Mouse (Mus musculus) frontal cortex, postnatal 10 days (tissue): ENCODE data around the gene Ctnnbip1.

Experiments
- DNase-seq, 2 experiments: peaks; one replicate each; pipeline ENCODE4 v3.0.0; 2022; ENCODE audit warnings: low spot score in 2 of 2, mixed read lengths in 1 of 2

Gene Ctnnbip1

DNA sequence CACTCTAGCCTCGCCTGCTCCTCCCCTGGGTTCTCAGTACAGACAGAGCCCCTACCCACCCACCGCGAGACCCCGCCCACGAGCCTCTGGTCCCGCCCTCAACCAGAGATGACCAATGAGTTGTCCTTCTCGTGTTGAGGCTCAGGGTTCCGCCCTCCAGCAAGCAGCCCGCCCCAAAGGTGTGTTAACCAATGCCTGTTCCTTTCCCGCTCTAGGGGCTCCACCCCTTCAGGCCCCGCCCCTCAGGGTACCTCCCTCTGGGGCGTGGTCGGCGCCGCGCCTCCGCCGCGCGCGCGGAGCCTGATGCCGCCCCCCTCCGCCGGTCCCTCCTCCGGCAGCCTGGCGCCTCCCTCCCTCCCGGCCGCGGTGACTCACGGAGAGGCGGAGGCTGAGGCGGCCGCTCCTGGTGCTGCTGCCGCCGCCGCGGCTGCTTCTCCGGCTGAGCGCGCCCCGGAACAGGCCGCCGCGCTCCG lies at the start of gene Ctnnbip1:
Gene Ctnnbip1, plus strand, starts transcription at position 369 of the 473 bp plus-strand sequence.
- DNase-seq: peak; percentile 96 to 97

DNA sequence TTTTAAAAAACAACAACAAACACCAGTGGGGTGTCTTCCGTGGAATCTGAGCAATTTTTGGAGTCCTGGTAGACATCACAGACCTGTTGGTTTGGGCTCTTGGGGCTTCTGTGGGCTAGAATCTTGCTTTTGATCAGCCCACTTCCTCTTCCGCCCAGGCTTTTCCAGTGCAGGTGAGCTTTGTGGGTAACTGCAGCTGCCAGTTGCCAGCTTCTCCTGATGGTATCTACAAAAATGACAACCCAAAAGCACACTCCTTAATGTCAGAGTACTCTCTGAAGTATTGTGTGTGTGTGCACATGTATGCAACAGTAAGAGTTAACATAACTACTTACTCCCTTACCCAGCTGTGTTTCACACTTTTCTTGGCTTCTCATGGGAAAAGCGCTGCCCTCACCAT lies 48.5 kb upstream of the Ctnnbip1 start:
- no peak for DNase-seq

DNA sequence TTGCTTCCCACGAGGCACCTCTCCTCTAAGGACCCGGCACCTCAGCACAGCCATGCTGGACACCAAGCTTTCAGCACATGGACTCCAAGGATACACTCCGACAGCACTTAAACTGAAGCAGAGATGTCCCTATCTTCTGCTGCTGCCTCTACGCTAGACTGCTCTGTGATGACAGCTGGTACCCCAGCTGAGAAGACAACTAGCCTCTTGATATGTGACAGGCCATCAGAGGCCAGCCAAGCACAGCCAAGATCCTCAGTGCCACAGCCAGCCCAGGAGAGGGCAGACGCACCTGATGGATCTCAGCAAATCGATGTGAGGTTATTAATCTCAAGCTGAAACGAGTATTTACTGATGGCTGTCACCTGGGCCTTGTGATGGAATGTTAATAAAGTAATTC lies 42.9 kb upstream of the Ctnnbip1 start:
- no peak for DNase-seq

DNA sequence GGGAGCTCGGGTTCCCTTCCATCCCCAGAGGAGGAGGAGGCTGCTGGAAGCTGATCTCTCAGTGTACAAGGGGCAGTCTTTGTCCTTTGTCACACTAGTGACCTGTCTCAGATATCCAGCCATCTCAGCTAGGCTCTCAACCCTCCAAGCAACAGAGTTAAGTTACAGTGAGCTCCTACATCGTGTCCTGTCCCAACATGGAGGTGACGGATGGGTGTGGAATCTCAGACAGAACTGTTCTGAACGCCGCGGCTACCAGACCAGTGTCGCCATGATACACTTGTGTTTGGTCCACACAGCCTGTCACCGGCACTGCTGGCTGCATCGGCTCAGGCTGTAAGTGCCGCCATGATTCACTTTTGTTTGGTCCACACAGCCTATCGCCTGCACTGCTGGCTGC lies 41.0 kb upstream of the Ctnnbip1 start, which contains the start of gene Tmem274:
Gene Tmem274, plus strand, starts transcription at position 301 of the 400 bp plus-strand sequence.
- DNase-seq: no peak

GRCm38 (mm10) chr4:149484566-149484965 lies 33.5 kb upstream of the Ctnnbip1 start:
- DNase-seq: no peak

DNA sequence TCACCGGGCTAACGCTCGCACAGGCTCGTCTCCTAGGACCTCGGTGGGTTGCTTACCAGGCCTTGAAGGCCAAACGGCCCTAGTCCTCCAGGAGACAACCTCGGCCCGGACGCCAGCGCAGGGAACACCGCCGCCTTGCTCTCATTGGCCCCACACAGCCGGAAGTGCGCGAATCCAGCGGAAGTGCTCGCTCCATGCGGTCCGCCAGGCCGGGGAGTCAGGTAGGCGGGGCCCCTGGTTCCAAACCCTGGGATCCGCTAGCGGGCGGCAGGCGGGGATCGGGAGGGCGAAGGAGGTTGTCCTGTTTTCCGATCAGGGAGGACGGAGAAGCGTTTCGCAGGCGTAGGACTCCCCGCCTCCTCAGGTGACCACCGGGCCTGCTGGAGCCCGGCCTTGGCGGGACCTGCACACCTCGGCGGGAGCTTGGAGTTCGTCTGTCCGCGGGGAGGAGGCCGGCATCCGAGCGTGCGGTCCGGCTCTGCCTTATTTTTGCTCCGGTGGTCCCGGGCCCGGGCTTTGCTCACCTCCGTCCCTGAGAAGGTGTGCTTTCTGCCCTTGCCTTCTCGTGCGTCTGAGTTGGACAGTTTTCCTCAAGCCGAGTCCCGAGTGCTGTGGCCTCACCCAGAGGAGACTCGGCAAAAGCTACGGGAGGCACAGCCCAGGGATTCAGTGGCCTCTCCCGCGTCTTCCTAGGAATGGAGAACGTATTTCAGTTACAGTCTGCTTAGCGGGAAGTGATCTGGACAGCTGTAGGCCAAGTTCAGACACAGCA lies 32.8 kb upstream of the Ctnnbip1 start, which contains the start of the genes Nmnat1 and Lzic:
Gene Nmnat1, minus strand, starts transcription at position 150 of the 772 bp plus-strand sequence.
Gene Lzic, plus strand, starts transcription at position 177 of the 772 bp plus-strand sequence.
- peak; percentile 85 to 93 for DNase-seq

- no peak for DNase-seq
Measured at GRCm38 (mm10) chr4:149485825-149486206, 32.2 kb upstream of the Ctnnbip1 start.

DNA sequence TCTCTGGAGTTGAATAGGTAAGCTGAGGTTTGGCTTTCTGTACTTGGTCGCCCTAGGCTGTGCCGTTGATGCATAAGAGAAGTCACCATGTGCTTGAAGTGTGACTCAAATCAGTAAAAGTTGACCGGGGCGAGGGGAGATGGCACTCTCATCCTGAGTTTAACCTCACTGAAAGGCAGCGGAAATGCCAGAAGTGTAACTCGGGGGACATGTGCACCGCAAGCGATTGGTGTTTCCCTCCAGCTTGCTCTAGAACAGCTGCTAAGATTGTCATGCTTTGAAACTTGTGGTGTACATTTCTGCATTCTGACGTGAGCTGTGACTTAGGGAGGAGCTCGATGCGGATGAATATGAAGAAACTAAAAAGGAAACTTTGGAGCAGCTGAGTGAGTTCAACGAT lies 30.3 kb upstream of the Ctnnbip1 start:
- DNase-seq: no peak

GRCm38 (mm10) chr4:149489415-149490240 lies 28.4 kb upstream of the Ctnnbip1 start:
- no peak for DNase-seq

- DNase-seq: no peak
Measured at GRCm38 (mm10) chr4:149491151-149491550, 26.9 kb upstream of the Ctnnbip1 start.

- DNase-seq: no peak
Measured at GRCm38 (mm10) chr4:149496612-149497011, 21.4 kb upstream of the Ctnnbip1 start.

DNA sequence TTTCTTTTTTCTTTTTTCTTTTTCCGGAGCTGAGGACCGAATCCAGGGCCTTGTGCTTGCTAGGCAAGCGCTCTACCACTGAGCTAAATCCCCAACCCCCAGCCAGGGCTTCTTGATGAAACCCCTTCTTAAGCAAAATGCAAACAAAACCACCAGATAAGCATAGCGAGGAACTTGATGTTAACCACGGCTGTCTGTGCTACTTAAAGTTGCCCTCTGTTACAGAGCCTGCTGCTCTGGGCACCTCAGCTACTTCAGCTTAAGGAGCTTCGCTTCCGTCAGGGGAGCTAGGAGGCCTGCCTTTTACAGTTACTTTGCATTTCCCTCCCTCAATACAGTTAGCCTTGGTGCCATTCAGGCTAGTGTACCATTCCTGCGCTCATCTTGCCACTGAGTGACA lies 19.1 kb upstream of the Ctnnbip1 start:
- no peak for DNase-seq

DNA sequence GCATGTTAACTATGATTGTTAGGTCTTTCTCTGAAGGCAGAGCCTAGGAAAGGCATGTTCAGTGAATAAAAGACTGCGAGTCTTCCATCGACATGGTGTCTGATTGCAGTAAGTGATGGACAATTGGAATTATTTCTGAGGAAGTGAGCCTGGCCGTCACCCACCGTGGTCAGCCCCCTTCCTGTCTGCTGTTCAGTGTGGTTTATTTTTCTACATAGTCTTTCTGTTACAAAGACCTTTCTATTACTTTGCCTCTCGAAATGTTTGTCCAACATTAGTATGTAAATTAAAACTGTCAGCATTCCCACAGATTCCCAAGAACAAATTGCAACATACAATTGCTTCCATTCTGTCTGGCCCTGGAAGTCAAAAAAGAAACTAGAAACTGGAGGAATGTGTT lies 18.2 kb upstream of the Ctnnbip1 start:
- no peak for DNase-seq

- DNase-seq: no peak
Measured at GRCm38 (mm10) chr4:149504363-149504762, 13.7 kb upstream of the Ctnnbip1 start.

- DNase-seq: no peak
Measured at GRCm38 (mm10) chr4:149504858-149505257, 13.2 kb upstream of the Ctnnbip1 start.

- no peak for DNase-seq
Measured at GRCm38 (mm10) chr4:149505261-149505967, 12.6 kb upstream of the Ctnnbip1 start.

- no peak for DNase-seq
Measured at GRCm38 (mm10) chr4:149506904-149507303, 11.1 kb upstream of the Ctnnbip1 start.

GRCm38 (mm10) chr4:149511221-149511646 lies 6.8 kb upstream of the Ctnnbip1 start:
- no peak for DNase-seq

DNA sequence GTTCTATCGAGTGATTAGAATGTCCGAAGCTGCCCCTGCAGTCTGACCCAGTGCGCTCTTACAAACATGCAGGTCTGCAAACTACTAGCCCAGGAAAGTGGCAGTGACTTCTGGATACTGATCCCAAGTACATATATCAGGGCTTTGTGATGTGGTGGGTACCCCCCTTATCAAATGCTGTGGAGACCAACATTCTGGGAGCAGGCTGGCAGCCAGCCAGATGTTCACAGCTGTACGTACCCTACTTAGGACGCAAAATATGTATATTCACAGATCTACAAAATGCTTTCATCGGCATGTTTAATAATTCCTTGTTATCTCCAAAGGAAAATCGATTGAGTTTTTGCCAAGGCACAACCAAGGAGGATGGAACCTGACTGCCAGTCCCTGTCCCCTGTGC lies 6.0 kb upstream of the Ctnnbip1 start:
- no peak for DNase-seq

DNA sequence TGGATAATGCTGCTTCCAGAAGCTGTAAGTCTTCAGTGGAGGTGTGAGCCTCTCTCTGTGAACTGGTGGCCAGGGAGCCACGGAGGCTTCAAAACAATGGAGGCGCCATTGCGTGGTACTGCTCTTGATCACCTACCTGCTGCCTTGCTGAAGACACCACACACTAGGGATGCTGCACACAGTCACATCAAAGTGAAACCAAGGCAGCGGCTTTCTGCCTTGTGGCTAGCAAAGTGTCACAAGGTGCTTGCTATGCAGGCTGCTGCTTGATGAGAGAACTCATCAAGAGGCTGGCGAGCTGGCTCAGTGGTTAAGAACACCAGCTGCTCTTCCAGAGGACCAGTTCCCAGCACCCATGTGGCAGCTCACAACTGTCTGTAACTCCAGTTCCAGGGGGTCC lies 2.3 kb upstream of the Ctnnbip1 start:
- DNase-seq: no peak

GRCm38 (mm10) chr4:149518351-149519220 lies 550 bp downstream of the Ctnnbip1 start:
- DNase-seq: peak in 1 of 2 experiments; percentile 18
